Mouse (Mus musculus): Measurements from ENCODE around the gene Bco2. TPM values are rescaled to one million over a fixed set of nuclear protein-coding genes. Genes with fewer than 3 reads are reported as not detected.

The Bco2 gene
- polyA plus RNA-seq, 1 experiment from 2014 or later: 0.87 TPM

- H3K9ac ChIP-seq (ENCODE audit: low read depth, low read length): no peak overlapping the region
- H3K27me3 ChIP-seq (ENCODE audit: control insufficient read depth, insufficient read depth, low read depth, low read length): no peaks in the 10 kb centered on the region
- ATAC-seq (ENCODE audit: low read depth): no peak
- no peaks in the 10 kb centered on the region for H3K4me1 ChIP-seq (ENCODE audit: control insufficient read depth, low read depth, low read length)
- no peak overlapping the region for H3K4me3 ChIP-seq (ENCODE audit: low read depth, low read length)
- no peaks in the 10 kb centered on the region for H3K9me3 ChIP-seq (replicated peaks; ENCODE audit: control insufficient read depth, low read length)
- H3K4me2 ChIP-seq (ENCODE audit: low read depth, low read length): no peak overlapping the region
- H3K36me3 ChIP-seq (ENCODE audit: control insufficient read depth, insufficient read depth): no peaks in the 10 kb centered on the region
- WGBS (ENCODE audit: insufficient replicate concordance): 26% methylated on average over 5 of the region's 5 CpGs
- H3K27ac ChIP-seq (ENCODE audit: low read length): no peak overlapping the region
These were observed 7.0 kb downstream of the Bco2 start for GRCm38 (mm10) chr9:50547859-50548478.

DNA sequence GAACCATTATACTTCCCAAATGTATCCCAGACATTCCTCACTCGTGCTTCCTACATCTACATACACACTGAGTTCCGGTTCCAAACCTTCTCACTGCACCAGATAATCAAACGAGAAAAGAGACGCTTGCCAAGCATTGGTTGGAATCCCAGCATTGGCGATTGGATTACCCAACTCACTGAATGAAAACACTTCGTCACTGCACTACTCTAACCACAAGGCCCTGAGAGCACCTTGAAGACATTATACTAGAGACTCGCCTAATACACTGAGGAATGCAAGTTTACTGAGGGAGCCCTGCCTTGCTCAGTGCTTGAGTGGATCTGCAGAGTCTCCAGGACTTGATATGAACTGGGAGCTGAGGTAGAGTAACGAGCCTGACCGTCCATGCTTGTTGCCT is 12.6 kb downstream of the Bco2 start:
- H3K4me1 ChIP-seq (ENCODE audit: control insufficient read depth, low read depth, low read length): no peaks in the 10 kb centered on the region
- no peaks in the 10 kb centered on the region for H3K36me3 ChIP-seq (ENCODE audit: control insufficient read depth, insufficient read depth)
- ATAC-seq (ENCODE audit: low read depth): no peak
- whole genome bisulfite sequencing (ENCODE audit: insufficient replicate concordance): 62% methylated on average over 9 of the region's 9 CpGs
- no peak overlapping the region for H3K4me2 ChIP-seq (ENCODE audit: low read depth, low read length)
- no peaks in the 10 kb centered on the region for H3K9me3 ChIP-seq (replicated peaks; ENCODE audit: control insufficient read depth, low read length)
- no peak overlapping the region for H3K4me3 ChIP-seq (ENCODE audit: low read depth, low read length)
- no peak overlapping the region for H3K27ac ChIP-seq (ENCODE audit: low read length)
- H3K9ac ChIP-seq (ENCODE audit: low read depth, low read length): no peak overlapping the region
- no peaks in the 10 kb centered on the region for H3K27me3 ChIP-seq (ENCODE audit: control insufficient read depth, insufficient read depth, low read depth, low read length)

GRCm38 (mm10) chr9:50540170-50540569 is 14.8 kb downstream of the Bco2 start:
- Histone ChIP-seq H3K4me1 (ENCODE audit: control insufficient read depth, low read depth, low read length) (no peaks in the 10 kb centered on the region; the same call in 1 of the 2 replicates), H3K27ac (ENCODE audit: low read length) (peak overlapping the region; percentile 17; the same call in 1 of the 2 replicates), H3K27me3 (ENCODE audit: control insufficient read depth, insufficient read depth, low read depth, low read length) (no peaks in the 10 kb centered on the region), H3K36me3 (ENCODE audit: control insufficient read depth, insufficient read depth) (no peaks in the 10 kb centered on the region), H3K9ac (ENCODE audit: low read depth, low read length) (no peak overlapping the region), H3K9me3 (replicated peaks; ENCODE audit: control insufficient read depth, low read length) (no peaks in the 10 kb centered on the region), H3K4me3 (ENCODE audit: low read depth, low read length) (no peak overlapping the region), H3K4me2 (ENCODE audit: low read depth, low read length) (no peak overlapping the region)
- 29% methylated on average over 7 of the region's 7 CpGs for WGBS (ENCODE audit: insufficient replicate concordance)
- no peak for ATAC-seq (ENCODE audit: low read depth)

- no peak overlapping the region for H3K9ac ChIP-seq (ENCODE audit: low read depth, low read length)
- no peak overlapping the region for H3K27ac ChIP-seq (ENCODE audit: low read length)
- H3K4me3 ChIP-seq (ENCODE audit: low read depth, low read length): no peak overlapping the region
- no peak for ATAC-seq (ENCODE audit: low read depth)
- peaks cover 2% of the 10 kb centered on the region for H3K4me1 ChIP-seq (ENCODE audit: control insufficient read depth, low read depth, low read length)
- WGBS (ENCODE audit: insufficient replicate concordance): 34% methylated on average over 4 of the region's 4 CpGs
- no peaks in the 10 kb centered on the region for H3K9me3 ChIP-seq (replicated peaks; ENCODE audit: control insufficient read depth, low read length)
- no peaks in the 10 kb centered on the region for H3K27me3 ChIP-seq (ENCODE audit: control insufficient read depth, insufficient read depth, low read depth, low read length)
- no peak overlapping the region for H3K4me2 ChIP-seq (ENCODE audit: low read depth, low read length)
- no peaks in the 10 kb centered on the region for H3K36me3 ChIP-seq (ENCODE audit: control insufficient read depth, insufficient read depth)
These were observed 17.7 kb downstream of the Bco2 start for GRCm38 (mm10) chr9:50537295-50537694.

- Histone ChIP-seq H3K4me3 (ENCODE audit: low read depth, low read length) (no peak overlapping the region), H3K27ac (ENCODE audit: low read length) (no peak overlapping the region), H3K4me2 (ENCODE audit: low read depth, low read length) (no peak overlapping the region), H3K9ac (ENCODE audit: low read depth, low read length) (no peak overlapping the region), H3K36me3 (ENCODE audit: control insufficient read depth, insufficient read depth) (no peaks in the 10 kb centered on the region), H3K4me1 (ENCODE audit: control insufficient read depth, low read depth, low read length) (peaks cover 2% of the 10 kb centered on the region), H3K9me3 (replicated peaks; ENCODE audit: control insufficient read depth, low read length) (no peaks in the 10 kb centered on the region), H3K27me3 (ENCODE audit: control insufficient read depth, insufficient read depth, low read depth, low read length) (no peaks in the 10 kb centered on the region)
- WGBS (ENCODE audit: insufficient replicate concordance): 33% methylated on average over 7 of the region's 7 CpGs
- no peak for ATAC-seq (ENCODE audit: low read depth)
These were observed 18.3 kb downstream of the Bco2 start for GRCm38 (mm10) chr9:50536603-50537135.

DNA sequence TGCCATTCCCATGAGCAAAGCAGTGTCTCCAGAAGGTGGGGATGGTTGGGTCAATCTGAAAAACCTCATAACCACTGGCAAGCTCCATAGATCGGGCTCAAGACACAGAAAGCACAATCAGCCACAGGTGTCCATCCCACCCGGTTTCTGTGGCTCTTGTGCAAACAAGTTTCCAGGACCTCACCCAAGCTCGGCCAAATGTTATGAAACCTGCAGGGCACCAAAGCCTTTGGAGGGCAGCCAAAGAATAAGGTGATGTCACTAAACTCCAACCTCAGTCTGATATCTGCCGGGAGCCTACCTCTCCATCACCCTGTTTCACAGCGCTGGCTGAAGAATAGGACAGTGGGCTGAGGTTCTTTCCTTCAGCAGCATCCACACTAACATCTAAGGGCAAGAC is 19.1 kb downstream of the Bco2 start:
- Histone ChIP-seq H3K9ac (ENCODE audit: low read depth, low read length) (no peak overlapping the region), H3K9me3 (replicated peaks; ENCODE audit: control insufficient read depth, low read length) (no peaks in the 10 kb centered on the region), H3K4me3 (ENCODE audit: low read depth, low read length) (no peak overlapping the region), H3K4me1 (ENCODE audit: control insufficient read depth, low read depth, low read length) (peaks cover 2% of the 10 kb centered on the region), H3K4me2 (ENCODE audit: low read depth, low read length) (no peak overlapping the region), H3K27ac (ENCODE audit: low read length) (no peak overlapping the region), H3K36me3 (ENCODE audit: control insufficient read depth, insufficient read depth) (no peaks in the 10 kb centered on the region), H3K27me3 (ENCODE audit: control insufficient read depth, insufficient read depth, low read depth, low read length) (no peaks in the 10 kb centered on the region)
- ATAC-seq (ENCODE audit: low read depth): peak; percentile 71
- WGBS (ENCODE audit: insufficient replicate concordance): 55% methylated on average over 5 of the region's 5 CpGs

DNA sequence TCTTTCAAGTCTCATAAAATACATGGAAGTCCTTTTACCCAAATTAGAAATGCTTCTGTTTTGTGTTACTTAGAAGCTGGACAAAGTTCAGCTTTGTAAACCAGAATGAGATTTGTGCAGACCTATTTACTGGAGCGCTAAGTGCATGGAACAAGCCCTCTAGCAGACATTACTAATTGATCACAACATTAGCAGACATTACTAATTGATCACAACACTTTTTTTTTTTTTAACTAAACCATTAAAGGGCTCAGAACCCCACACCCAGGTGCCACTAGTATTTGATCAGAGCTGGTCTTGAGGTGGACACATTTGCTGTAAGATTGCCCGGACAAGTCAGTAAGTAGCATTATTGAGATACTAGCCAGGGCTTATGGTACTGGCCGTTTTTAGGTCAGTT is 21.2 kb downstream of the Bco2 start:
- Histone ChIP-seq H3K27ac (ENCODE audit: low read length) (peak overlapping the region; percentile 21; the same call in 1 of the 2 replicates), H3K4me3 (ENCODE audit: low read depth, low read length) (no peak overlapping the region), H3K4me2 (ENCODE audit: low read depth, low read length) (peak overlapping the region; percentile 22), H3K9me3 (replicated peaks; ENCODE audit: control insufficient read depth, low read length) (no peaks in the 10 kb centered on the region), H3K27me3 (ENCODE audit: control insufficient read depth, insufficient read depth, low read depth, low read length) (no peaks in the 10 kb centered on the region), H3K9ac (ENCODE audit: low read depth, low read length) (no peak overlapping the region), H3K36me3 (ENCODE audit: control insufficient read depth, insufficient read depth) (no peaks in the 10 kb centered on the region), H3K4me1 (ENCODE audit: control insufficient read depth, low read depth, low read length) (peaks cover 2% of the 10 kb centered on the region)
- WGBS (ENCODE audit: insufficient replicate concordance): 55% methylated on average over 3 of the region's 3 CpGs
- no peak for ATAC-seq (ENCODE audit: low read depth)

GRCm38 (mm10) chr9:50533328-50533727 is 21.7 kb downstream of the Bco2 start:
- Histone ChIP-seq H3K36me3 (ENCODE audit: control insufficient read depth, insufficient read depth) (no peaks in the 10 kb centered on the region), H3K27me3 (ENCODE audit: control insufficient read depth, insufficient read depth, low read depth, low read length) (no peaks in the 10 kb centered on the region), H3K4me1 (ENCODE audit: control insufficient read depth, low read depth, low read length) (peaks cover 2% of the 10 kb centered on the region), H3K4me3 (ENCODE audit: low read depth, low read length) (0 out of 2 replicates have a peak overlapping the region, but pooled peaks have one; percentile 1), H3K9ac (ENCODE audit: low read depth, low read length) (no peak overlapping the region), H3K4me2 (ENCODE audit: low read depth, low read length) (peak overlapping the region; percentile 22), H3K9me3 (replicated peaks; ENCODE audit: control insufficient read depth, low read length) (no peaks in the 10 kb centered on the region), H3K27ac (ENCODE audit: low read length) (peak overlapping the region; percentile 21; the same call in 1 of the 2 replicates)
- WGBS (ENCODE audit: insufficient replicate concordance): 18% methylated on average over 11 of the region's 11 CpGs
- no peak for ATAC-seq (ENCODE audit: low read depth)

DNA sequence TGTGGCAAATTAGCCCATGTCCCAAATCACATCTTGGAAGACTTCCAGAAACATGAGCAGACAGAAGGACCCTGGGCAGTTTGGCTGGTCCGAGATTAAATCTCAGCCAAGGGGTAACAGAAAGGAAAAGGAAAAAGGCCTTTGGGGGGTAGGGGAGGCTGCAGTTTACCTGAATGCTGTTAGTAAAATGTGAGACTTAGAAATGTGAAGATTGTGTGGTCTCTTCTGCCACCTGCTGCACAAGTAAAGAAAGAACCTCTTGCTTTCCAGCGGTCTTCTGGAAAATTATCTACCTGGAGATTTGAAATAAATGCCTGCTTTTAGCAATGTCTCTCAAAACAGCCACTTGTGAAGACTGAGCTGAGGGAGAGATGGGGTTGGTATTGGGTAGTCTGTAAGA is 24.1 kb downstream of the Bco2 start:
- Histone ChIP-seq H3K4me1 (ENCODE audit: control insufficient read depth, low read depth, low read length) (peaks cover 14% of the 10 kb centered on the region), H3K9me3 (replicated peaks; ENCODE audit: control insufficient read depth, low read length) (no peaks in the 10 kb centered on the region), H3K27ac (ENCODE audit: low read length) (no peak overlapping the region), H3K27me3 (ENCODE audit: control insufficient read depth, insufficient read depth, low read depth, low read length) (no peaks in the 10 kb centered on the region), H3K36me3 (ENCODE audit: control insufficient read depth, insufficient read depth) (no peaks in the 10 kb centered on the region), H3K4me3 (ENCODE audit: low read depth, low read length) (no peak overlapping the region), H3K4me2 (ENCODE audit: low read depth, low read length) (no peak overlapping the region), H3K9ac (ENCODE audit: low read depth, low read length) (no peak overlapping the region)
- WGBS (ENCODE audit: insufficient replicate concordance): 28% methylated on average over 2 of the region's 2 CpGs
- ATAC-seq (ENCODE audit: low read depth): no peak

Measured in liver, embryonic 16.5 days (tissue).